9 mouse cellular contexts compared by ENCODE assay signal in genomic region chr14:79467621-79468020, GRCm38 (mm10). TPM values are rescaled to one million over a fixed set of nuclear protein-coding genes. Genes with fewer than 3 reads are reported as not detected.
A peak's percentile ranks its signal among the peaks of the same experiment; 100 is the strongest.
DNase-seq lines count a peak whose midpoint lies in the region; ATAC-seq lines count a peak whose summit lies in the region.
"Had no signal": no experiment of that assay in that cellular context is flagged by ENCODE, and none has a peak within 500 bp of the region (broad histone marks: within the 10 kb centered on the region; RNA-seq: fewer than 3 reads in every experiment).

No protein-coding gene starts in this region.

- no peaks in the 10 kb centered on the region for H3K9me3 ChIP-seq in heart, embryonic 12.5 days (replicated peaks)
- H3K9me3 ChIP-seq: embryonic facial prominence, embryonic 12.5 days had no signal

- peak; percentile 68 for DNase-seq in heart, adult 8-10 months (ENCODE audit: low spot score)
- DNase-seq in A20 (ENCODE audit: low read depth, low spot score), result peak; percentile 57
- peak; percentile 83 for DNase-seq in NIH3T3 (ENCODE audit: low read depth)
- peak; percentile 71 to 72 for DNase-seq in layer of hippocampus, postnatal 10 days (ENCODE audit: low spot score in 2 of 2)
- peak; percentile 64 for DNase-seq in retina, postnatal 1 day

- no peak overlapping the region for H3K4me3 ChIP-seq in heart, embryonic 12.5 days
- H3K4me3 ChIP-seq: embryonic facial prominence, embryonic 12.5 days had no signal

- H3K9ac ChIP-seq in heart, embryonic 12.5 days, result no peak overlapping the region
- H3K9ac ChIP-seq: embryonic facial prominence, embryonic 12.5 days had no signal

- peaks cover 74% of the 10 kb centered on the region for H3K36me3 ChIP-seq in heart, embryonic 12.5 days

- ATAC-seq in heart, embryonic 12.5 days (ENCODE audit: insufficient number of reproducible peaks, low FRiP score), result no peak
- ATAC-seq in erythroblast, adult 5-6 weeks (replicated peaks; ENCODE audit: low FRiP score, poor library complexity, severe bottlenecking), result peak; percentile 73
- no peak for ATAC-seq in megakaryocyte-erythroid progenitor cell, adult 5-6 weeks (replicated peaks; ENCODE audit: low FRiP score, low TSS enrichment, poor library complexity, severe bottlenecking)

- no peak overlapping the region for H3K4me2 ChIP-seq in heart, embryonic 12.5 days
- H3K4me2 ChIP-seq: embryonic facial prominence, embryonic 12.5 days had no signal

- no peak overlapping the region for H3K27ac ChIP-seq in heart, embryonic 12.5 days (ENCODE audit: poor library complexity, severe bottlenecking)
- H3K27ac ChIP-seq: embryonic facial prominence, embryonic 12.5 days had no signal

- WGBS in heart, embryonic 12.5 days, result 20% methylated on average over 3 of the region's 3 CpGs

- no peaks in the 10 kb centered on the region for H3K27me3 ChIP-seq in heart, embryonic 12.5 days (replicated peaks)
- H3K27me3 ChIP-seq: embryonic facial prominence, embryonic 12.5 days had no signal

- no peaks in the 10 kb centered on the region for H3K4me1 ChIP-seq in heart, embryonic 12.5 days (replicated peaks)
- H3K4me1 ChIP-seq: embryonic facial prominence, embryonic 12.5 days had no signal

RNA-seq across cellular contexts. Expression of gene Elf1, which starts 13.4 kb away (rescaled TPM):
- 10 to 100 TPM in 3 of 4 experiments, 1 to 10 TPM in 1; 9.9 to 12.5 (median 12.0) TPM for total RNA-seq in heart, adult 8-10 months (2022)
- 10.5 and 11.0 TPM in 2 replicates for polyA plus RNA-seq in heart, embryonic 12.5 days (2016; fragmentation: Nextera tagmentation; extraction: Ambion mirVana)
- 38.8 and 45.6 TPM in 2 replicates for total RNA-seq in erythroblast, adult 5-6 weeks (2015; ENCODE audit: low replicate concordance)
- 83.8 and 92.9 TPM in 2 replicates for total RNA-seq in erythroblast, adult 5-6 weeks (2017; ENCODE audit: low replicate concordance)
- total RNA-seq in layer of hippocampus, postnatal 10 days (2021), result 1 to 10 TPM; 6.0 to 6.1 TPM
- total RNA-seq in megakaryocyte-erythroid progenitor cell, adult 5-6 weeks (2014; fragmentation: Nextera tagmentation), result 51.9 and 58.5 TPM in 2 replicates
- 111 and 178 TPM in 2 replicates for total RNA-seq in megakaryocyte-erythroid progenitor cell, adult 5-6 weeks (2017)

RNA-seq across cellular contexts. Expression of gene Wbp4, which starts 13.7 kb away (rescaled TPM):
- total RNA-seq in heart, adult 8-10 months (2022), result 10 to 100 TPM; 20.6 to 24.0 (median 21.6) TPM
- 29.5 and 30.6 TPM in 2 replicates for polyA plus RNA-seq in heart, embryonic 12.5 days (2016; fragmentation: Nextera tagmentation; extraction: Ambion mirVana)
- 12.1 and 13.0 TPM in 2 replicates for total RNA-seq in erythroblast, adult 5-6 weeks (2015; ENCODE audit: low replicate concordance)
- 30.7 and 45.6 TPM in 2 replicates for total RNA-seq in erythroblast, adult 5-6 weeks (2017; ENCODE audit: low replicate concordance)
- total RNA-seq in layer of hippocampus, postnatal 10 days (2021), result 10 to 100 TPM; 49.7 to 51.2 TPM
- 26.9 and 33.8 TPM in 2 replicates for total RNA-seq in megakaryocyte-erythroid progenitor cell, adult 5-6 weeks (2014; fragmentation: Nextera tagmentation)
- 57.3 and 94.9 TPM in 2 replicates for total RNA-seq in megakaryocyte-erythroid progenitor cell, adult 5-6 weeks (2017)

RNA-seq across cellular contexts. Expression of gene Kbtbd6, which starts 16.0 kb away (rescaled TPM):
- under 1 TPM in 3 of 4 experiments, not detected in 1; 0.11 to 0.16 (median 0.16) TPM for total RNA-seq in heart, adult 8-10 months (2022)
- polyA plus RNA-seq in heart, embryonic 12.5 days (2016; fragmentation: Nextera tagmentation; extraction: Ambion mirVana), result 2.0 and 2.9 TPM in 2 replicates
- total RNA-seq in erythroblast, adult 5-6 weeks (2015; ENCODE audit: low replicate concordance), result 0.96 and 2.1 TPM in 2 replicates
- total RNA-seq in erythroblast, adult 5-6 weeks (2017; ENCODE audit: low replicate concordance), result 2.6 and 3.6 TPM in 2 replicates
- 1 to 10 TPM; 1.5 to 1.6 TPM for total RNA-seq in layer of hippocampus, postnatal 10 days (2021)
- 3.3 and 4.0 TPM in 2 replicates for total RNA-seq in megakaryocyte-erythroid progenitor cell, adult 5-6 weeks (2014; fragmentation: Nextera tagmentation)
- total RNA-seq in megakaryocyte-erythroid progenitor cell, adult 5-6 weeks (2017), result 4.4 and 5.1 TPM in 2 replicates

RNA-seq across cellular contexts. Expression of gene Kbtbd7, which starts 41.3 kb away (rescaled TPM):
- 10 to 100 TPM in 2 of 4 experiments, 1 to 10 TPM in 2; 8.2 to 10.1 (median 9.6) TPM for total RNA-seq in heart, adult 8-10 months (2022)
- polyA plus RNA-seq in heart, embryonic 12.5 days (2016; fragmentation: Nextera tagmentation; extraction: Ambion mirVana), result 9.7 and 11.9 TPM in 2 replicates
- 9.2 and 10.2 TPM in 2 replicates for total RNA-seq in erythroblast, adult 5-6 weeks (2015; ENCODE audit: low replicate concordance)
- 10.5 and 11.4 TPM in 2 replicates for total RNA-seq in erythroblast, adult 5-6 weeks (2017; ENCODE audit: low replicate concordance)
- 10 to 100 TPM; 35.5 to 39.9 TPM for total RNA-seq in layer of hippocampus, postnatal 10 days (2021)
- total RNA-seq in megakaryocyte-erythroid progenitor cell, adult 5-6 weeks (2014; fragmentation: Nextera tagmentation), result 3.7 and 5.7 TPM in 2 replicates
- 9.7 and 10.5 TPM in 2 replicates for total RNA-seq in megakaryocyte-erythroid progenitor cell, adult 5-6 weeks (2017)
